Mouse (Mus musculus) lung, adult 2 months (tissue): ENCODE results near the gene Gif.
A peak's percentile ranks its signal among the peaks of the same experiment; 100 is the strongest.

ENCODE experiments used
- CTCF ChIP-seq: fragments of 200-500 bp; IDR thresholded peaks from 2 replicates; pipeline ENCODE4 v1.5.1; 2011; ENCODE audit warnings: mild to moderate bottlenecking, low read length, control low read depth; ENCODE audit not compliant: insufficient read depth
- POLR2A ChIP-seq: fragments of 200-500 bp; IDR thresholded peaks from 2 replicates; pipeline ENCODE4 v1.6.1; 2011; ENCODE audit warnings: low read depth, mild to moderate bottlenecking, control low read depth, low read length, borderline replicate concordance; ENCODE audit errors: extremely low read depth

DNA sequence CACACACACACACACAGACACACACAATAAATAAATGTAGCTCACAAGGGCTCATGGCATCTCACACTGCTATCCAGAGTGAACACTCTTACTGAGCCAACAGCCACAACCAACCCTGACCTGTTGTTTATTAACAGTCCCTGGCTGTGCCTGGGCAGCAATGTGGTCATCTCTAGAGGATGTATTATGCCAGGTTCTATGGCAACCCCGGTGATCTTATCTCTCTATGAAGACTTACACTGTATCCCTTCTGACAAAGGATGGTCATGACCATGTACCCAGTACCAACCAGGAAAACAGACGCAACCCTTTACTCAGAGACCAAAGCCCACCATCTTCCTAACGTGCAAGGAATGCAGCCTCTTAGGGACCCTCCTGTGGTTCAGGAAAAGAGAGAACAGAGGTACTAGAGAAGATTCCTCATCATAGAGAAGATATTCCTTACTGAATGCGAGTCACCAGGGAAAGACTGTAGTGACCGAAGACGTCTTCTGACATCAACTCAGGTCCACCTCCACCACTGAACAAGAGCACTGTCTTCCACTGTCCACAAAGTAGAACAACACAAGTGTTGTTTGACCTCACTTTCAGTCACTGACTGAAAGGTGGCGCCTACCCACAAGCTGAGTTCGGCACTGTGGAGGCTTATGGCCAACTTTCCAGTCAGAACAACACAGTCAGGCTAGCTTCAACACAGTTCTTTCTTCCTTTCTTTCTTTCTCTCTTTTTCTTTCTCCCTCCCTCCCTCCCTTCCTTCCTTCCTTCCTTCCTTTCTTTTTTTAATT, 53.4 kb downstream of the Gif start:
- TF ChIP-seq CTCF (peak; percentile 47; the same call in 1 of the 2 replicates), POLR2A (no peak)
